Mouse (Mus musculus): ENCODE measurements around the gene Rsbn1l. TPM values are rescaled to one million over a fixed set of nuclear protein-coding genes. Genes with fewer than 3 reads are reported as not detected.
"Not testable (repeated sequence)": the region's sequence is repeated elsewhere in the genome, so short reads cannot be mapped to it uniquely, and the experiment has no call there.

The Rsbn1l gene
- total RNA-seq, 2 experiments from 2014 or later: 24.6 to 34.8 TPM

DNA sequence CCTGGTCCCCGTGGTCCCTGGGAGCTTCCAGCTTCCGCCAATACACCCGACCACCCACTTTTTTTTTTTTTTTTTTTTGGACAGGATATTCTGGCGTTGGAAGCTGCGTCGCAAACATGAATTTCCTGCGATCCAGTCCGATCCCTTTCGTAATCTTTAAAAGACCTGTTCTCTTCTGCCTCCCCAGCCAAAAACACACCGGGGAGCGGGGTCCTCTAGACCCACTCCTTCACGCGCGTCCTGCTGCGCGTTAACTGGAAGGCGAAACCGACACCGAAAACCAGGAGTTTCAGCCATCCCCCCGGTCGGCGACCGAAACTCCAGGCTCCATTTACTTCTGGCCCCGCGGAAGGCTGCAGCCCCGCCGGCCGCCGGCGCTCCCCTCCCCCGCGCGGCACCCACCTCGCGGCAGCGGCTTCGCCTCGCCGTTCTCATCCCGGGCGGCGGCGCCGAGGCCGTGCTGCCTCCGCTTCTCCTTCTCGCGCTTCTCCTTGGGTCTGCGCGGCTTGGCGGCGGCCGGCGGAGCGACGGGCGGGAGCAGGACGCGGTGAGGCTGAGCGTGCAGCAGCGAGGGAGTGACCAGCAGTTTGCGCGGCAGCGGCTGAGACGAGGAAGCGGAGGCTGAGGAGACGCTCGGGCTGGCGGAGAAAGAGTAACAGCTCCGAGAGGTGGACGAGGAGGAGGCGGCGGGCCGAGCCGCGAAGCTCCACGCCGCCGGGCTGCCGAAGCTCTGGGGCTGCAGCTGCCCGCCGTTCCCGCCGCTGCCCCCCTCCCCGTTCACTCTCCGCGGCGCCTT is 5.1 kb downstream of the Rsbn1l start:
- ATAC-seq (replicated peaks; ENCODE audit: poor library complexity, severe bottlenecking): peak; percentile 18

DNA sequence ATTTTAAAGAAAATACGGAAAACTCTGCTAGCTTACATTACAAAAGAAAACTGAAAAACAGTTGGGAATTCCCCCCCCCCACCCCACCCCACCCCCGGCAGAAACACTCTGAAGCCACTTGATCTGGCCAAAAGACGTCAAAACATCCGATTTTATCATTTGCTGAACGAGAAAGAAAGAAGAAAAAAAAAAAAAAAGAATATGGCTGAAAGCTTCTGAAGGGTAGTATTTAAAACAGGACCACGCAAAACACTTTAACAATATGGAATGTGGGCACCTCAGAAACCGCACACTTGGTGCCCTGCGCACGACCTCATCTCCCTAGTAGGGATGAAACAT is 5.7 kb downstream of the Rsbn1l start:
- peak; percentile 2 for ATAC-seq (replicated peaks; ENCODE audit: poor library complexity, severe bottlenecking)

DNA sequence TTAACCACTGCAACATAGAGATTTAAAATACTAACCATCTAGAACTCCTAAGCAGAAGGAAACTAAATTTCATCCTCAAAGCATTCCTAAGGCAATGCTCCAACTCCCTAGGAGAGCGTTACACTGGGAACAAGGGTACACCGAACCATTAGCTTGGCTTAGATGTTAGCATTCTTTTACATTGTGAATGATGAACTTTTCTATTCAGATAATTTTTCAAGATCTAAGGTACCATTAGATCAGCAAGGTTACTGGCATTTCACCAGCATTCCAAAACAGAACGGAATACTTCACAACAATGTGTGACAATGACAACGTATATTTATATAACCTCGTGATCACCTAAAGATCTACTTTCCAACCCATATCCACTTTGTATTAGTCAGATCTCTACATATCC is 6.1 kb downstream of the Rsbn1l start:
- no peak for ATAC-seq (replicated peaks; ENCODE audit: poor library complexity, severe bottlenecking)

DNA sequence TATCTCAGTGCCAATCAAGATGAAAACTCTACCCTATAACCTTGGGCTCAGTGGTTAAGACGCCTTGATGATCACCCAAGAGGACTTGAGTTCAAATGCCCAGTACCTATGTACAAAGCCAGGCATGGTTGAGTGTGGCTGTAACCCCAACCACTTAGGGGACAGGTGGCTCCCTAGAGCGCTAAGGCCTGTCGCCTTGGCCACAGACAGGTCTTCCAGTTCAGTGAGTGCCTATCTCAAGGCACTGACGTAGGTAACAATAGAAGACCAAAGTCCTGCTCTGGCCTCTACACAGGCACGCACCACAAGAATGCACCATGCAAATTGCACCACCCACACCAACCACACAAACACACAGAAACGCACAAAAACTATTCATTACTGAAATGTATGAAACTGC is 9.3 kb downstream of the Rsbn1l start:
- no peak for ATAC-seq (replicated peaks; ENCODE audit: poor library complexity, severe bottlenecking)

DNA sequence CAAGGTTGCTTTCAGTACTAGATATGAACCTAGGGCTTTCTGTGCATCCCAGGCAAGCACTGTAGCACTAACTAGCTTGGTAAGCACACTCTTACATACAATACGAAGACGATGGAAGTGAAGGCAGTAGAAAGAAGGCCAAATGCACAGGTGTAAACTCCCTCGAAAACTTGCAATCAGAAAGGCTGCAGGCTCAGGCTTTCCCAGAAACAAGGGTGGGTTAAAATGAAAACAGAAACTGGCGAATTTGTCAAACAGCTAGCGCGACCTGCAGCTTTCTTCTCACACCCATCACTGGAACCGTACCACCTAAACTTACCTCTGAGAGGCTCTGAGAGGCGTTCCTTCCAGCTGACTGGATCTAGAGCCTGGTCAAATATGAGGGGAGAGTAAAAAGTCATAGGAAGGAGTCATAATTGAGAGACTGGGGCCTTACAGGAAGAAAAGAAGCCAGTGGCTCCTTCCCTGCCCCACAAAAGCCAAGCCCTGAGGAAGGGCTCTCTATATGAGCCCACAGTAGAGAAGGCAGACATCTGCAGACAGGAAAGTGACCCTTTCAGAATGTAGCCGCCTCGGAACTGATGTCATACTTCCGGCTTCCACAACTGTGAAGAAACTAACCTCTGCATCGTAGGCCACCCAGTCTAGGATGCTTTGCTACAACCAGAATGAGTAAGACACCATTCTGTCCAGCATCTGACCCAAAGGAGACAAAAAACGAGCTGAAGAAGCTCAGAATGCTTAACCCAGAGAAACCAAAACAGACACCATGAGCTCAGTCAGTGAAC is 11.0 kb downstream of the Rsbn1l start:
- peak; percentile 70 for ATAC-seq (replicated peaks; ENCODE audit: poor library complexity, severe bottlenecking)

DNA sequence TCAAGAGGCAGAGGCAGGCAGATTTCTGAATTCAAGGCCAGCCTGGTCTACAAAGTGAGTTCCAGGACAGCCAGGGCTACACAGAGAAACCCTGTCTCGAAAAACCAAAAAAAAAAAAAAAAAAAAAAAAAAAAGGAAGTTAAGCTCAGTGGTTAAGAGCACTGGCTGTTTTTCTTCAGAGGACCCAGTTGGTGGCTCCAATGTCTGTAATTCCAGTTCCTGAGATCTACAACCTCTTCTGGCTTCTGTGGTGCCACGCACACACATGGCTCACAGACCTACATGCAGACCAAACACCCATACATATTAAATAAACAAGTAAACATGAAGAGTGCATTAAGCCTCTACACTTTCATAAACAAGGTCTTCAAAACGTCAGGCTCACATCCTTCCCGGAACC is 12.4 kb downstream of the Rsbn1l start:
- ATAC-seq (replicated peaks; ENCODE audit: poor library complexity, severe bottlenecking): not testable (repeated sequence)

DNA sequence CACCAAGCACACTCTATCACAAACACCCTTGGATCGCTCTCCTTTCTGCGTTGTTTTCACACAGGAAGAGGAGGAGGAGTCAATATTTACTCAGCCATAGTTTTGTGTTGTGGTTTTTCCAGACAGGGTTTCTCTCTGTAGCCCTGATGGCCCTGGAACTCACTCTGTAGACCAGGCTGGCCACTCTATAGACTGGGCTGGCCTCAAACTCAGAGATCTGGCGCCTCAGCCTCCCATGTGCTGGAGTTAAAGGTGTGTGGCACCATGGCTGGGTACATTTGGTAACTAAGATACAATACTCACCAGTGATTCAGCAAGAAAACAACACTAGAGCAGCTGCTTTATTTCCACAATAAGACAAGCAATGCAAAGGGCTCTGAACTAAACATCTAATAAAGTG is 13.7 kb downstream of the Rsbn1l start:
- ATAC-seq (replicated peaks; ENCODE audit: poor library complexity, severe bottlenecking): no peak

DNA sequence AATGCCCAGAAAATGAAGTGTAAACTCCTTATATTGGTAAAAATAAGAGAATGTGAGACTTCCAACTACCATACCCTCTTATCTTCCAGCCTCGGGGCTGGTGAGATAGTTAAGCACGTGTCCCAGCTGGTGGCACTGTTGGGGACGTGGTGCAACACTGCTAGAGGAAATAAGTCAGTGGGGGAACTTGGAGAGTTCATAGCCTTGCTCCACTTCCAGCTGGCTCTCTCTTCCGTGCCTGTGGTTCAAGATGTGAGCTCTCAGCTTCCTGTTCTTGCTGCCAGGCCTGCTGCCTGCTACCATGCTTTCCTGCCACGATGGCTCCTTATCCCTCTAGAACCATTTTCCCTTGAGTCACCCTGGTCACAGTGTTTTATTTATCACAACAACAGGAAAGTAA is 15.0 kb downstream of the Rsbn1l start:
- peak; percentile 83 for ATAC-seq (replicated peaks; ENCODE audit: poor library complexity, severe bottlenecking)

DNA sequence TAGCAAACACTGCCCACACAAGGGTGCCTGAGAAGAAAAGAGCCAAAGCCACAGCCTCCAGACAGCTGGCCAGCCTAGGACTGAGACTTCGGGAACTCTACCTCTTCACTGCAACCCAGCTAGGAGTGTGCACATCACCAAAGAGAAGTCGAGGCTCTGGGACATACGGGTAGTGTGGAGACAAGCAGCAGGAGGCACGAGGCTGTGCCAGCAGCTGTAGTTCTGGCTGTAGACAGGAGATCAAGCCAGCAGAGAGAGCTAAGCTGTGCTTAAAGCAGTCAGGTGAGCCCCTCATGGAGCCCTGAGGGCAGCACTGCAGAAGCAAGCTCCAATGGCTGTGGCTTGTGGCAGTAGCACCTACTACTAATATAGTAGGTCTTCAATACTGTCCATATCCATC is 15.5 kb downstream of the Rsbn1l start:
- ATAC-seq (replicated peaks; ENCODE audit: poor library complexity, severe bottlenecking): no peak

DNA sequence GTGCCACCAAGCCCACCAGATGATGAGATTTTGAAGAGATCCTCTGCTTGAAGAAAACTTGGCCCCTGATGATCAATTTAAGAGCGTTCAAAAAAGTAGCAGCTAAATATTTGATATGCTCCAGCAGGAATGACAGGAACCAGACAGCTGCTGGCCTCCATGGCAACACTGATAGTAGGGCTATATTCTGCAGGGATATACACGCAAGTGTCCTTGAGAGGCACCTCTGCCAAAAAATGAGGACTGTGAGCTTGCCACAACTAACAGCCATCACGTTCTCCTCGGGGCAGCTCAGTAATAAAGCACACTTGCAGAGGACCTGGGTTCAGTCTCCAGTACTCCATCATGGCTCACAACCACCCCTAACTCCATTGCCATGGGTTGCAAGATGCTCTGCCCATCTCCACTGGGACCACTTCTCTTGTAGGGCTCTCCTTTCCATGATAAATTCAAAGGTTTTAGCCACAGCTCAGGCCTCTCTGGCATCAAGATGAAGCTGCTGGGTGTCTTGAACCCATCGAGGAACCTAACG is 16.1 kb downstream of the Rsbn1l start:
- ATAC-seq (replicated peaks; ENCODE audit: poor library complexity, severe bottlenecking): no peak

DNA sequence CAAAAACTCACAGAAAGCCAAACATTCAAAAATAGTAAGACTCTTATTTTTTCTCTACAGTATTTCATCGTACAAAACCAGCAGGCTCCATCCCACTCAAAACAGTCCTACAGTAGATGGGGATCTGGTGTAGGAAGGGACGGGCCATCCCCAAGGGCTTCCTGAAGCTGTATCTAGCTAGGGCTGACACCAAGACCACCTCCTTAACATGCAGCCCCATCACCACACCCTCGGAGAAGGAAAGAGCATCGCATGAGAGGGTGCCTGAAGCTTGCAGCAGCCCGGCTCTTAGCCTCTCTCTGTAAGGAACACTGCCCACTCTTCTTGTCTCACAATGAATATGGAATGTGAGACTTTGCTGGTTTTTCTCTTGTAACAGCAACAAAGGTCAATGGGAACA is 17.7 kb downstream of the Rsbn1l start:
- no peak for ATAC-seq (replicated peaks; ENCODE audit: poor library complexity, severe bottlenecking)

DNA sequence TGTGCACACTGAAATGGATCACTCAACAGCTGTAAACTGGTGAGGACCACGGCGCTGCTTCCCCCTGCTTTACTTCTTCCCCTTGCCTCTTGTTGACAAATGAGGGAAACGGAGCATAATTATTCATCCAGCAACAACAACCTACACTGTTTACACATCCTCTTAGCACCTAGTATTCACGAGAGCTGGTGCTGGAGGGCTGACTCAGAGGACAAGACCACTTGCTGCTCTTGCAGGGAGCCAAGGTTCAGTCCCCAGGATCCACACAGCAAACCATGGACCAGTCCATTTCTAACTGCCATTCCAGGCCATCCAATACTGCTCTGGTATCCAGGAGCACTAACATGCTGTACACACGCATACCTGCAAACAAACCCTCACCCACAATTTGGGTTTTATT is 20.3 kb downstream of the Rsbn1l start:
- ATAC-seq (replicated peaks; ENCODE audit: poor library complexity, severe bottlenecking): peak; percentile 26

DNA sequence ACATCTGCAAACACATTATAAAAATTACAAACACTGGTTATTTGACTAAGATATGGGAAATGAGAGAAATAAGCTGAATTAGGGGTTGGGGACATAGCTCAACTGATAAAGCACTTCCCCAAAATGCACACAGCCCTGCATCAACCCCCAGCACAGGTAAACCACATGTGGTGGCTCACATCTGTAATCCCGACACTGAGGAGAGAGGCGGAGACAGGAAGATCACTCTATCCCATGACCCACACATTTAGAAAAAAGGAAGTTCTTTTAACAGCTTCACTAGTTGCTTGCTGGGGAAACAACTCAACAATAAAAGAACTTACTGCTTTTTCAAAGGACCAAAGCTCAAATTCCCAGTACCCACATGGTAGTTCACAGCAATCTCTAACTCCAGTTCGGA is 23.6 kb downstream of the Rsbn1l start:
- ATAC-seq (replicated peaks; ENCODE audit: poor library complexity, severe bottlenecking): peak; percentile 94

DNA sequence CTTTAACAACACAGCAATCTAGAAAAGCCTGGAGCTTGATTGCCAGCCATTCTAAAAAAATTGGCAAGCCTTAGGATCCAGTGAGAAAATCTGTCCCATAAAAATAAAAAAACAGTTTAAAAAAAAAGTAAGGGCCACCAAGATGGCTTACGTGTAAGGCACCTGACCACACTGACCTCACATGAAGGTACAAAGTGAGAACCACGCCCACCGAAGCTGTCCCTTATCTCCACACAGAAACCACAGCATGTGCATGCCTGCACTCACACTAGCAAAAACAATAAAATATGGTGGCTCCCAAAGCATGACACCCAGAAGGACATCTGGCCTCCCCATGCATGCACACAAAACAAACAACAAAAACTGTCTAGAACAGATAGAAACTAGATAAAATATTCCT is 24.9 kb downstream of the Rsbn1l start:
- no peak for ATAC-seq (replicated peaks; ENCODE audit: poor library complexity, severe bottlenecking)

DNA sequence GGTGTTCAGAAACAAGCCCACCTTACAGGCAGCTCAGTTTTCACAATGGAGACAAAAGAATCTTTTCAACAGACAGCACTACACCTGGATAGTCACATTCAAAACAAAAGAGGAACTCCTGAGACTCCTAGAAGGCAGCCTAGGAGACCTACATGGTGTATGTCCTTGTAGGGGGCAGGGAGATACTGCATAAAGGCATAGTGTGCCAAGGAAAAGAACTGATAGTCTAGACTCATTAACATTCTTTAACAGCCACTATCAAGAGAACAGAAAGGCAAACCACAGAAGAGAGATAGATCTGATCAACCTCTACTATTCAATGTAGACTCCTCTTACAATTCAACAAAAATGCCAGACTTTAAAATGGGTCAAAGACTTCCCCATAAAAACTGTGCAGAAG is 25.8 kb downstream of the Rsbn1l start:
- ATAC-seq (replicated peaks; ENCODE audit: poor library complexity, severe bottlenecking): 0 out of 2 replicates have a peak, but pooled peaks have one; percentile 25

DNA sequence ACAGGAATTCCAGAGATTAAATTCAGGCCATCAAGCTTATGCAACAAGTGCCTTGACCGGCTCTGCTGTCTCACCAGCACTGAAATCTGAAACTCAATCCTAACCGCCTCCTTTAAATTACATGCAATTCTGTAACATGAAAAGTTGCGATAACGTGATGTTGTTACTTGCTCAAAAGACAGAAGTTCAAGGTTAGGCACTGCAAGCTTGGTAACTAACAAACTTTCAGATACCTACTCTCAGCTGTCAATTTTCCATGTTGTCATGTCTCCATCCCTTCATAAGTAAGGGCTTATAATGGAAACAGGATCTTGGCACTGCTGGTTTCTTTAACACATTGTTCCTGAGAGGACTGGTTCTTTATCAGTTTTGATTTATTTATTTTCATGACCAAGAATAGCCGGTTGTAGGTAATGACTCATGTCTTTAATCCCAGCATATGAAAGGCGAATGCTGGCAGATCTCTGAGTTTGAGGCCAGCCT is 26.5 kb downstream of the Rsbn1l start:
- no peak for ATAC-seq (replicated peaks; ENCODE audit: poor library complexity, severe bottlenecking)

DNA sequence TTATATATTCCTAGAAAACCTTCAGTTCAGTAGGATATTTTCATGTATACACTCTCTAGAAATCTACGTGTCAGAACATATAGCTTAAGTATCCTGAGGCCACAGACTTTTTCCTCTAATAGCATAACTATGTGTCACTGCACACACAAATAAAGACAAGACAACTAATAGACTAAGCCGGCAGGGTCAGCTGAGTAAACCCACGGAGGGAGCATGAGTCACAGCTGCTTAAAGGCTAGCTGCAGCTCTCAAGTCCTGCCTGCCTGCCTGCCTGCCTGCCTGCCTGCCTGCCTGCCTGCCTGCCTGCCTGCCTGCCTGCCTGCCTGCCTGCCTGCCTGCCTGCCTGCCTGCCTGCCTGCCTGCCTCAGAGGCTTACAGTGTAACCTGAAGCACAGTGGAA is 30.7 kb downstream of the Rsbn1l start:
- ATAC-seq (replicated peaks; ENCODE audit: poor library complexity, severe bottlenecking): no peak

DNA sequence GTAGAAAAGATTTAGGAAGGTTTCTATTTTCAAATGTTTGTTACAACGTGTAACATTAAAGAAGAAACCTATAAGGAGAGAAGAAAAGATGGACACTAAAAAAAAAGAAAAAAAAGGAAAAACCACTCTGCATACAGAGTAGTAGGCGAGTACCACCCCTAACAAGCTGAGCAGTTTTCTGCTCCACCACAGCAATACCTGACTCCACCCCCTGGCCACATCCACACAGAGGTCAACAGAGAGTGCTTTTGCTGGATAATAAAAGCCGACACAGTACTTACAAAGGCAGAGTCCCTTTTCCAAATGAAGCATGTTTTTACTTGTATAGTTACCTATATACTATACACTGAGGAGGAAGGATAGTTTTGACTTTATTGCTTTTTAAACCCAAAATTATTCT is 31.6 kb downstream of the Rsbn1l start:
- ATAC-seq (replicated peaks; ENCODE audit: poor library complexity, severe bottlenecking): 0 out of 2 replicates have a peak, but pooled peaks have one; percentile 40

DNA sequence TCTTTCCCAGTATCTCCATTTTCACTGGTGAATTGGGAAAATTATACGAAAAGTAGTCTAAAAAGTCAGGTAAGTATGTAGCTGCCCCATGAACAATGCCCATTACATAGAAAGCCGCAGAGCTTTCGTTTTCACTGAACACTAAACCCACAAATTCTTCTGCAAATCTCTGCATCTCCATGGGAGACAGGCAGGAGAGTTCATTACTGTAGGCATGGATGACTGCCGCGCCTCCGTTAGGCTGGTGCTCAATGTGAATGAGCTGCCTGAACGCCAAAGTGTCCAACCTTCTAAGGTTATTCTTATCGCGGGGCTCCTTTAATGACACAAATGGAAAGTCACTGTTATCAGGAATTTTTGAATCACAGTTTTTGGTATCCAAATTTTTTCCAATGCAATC is 36.6 kb downstream of the Rsbn1l start:
- no peak for ATAC-seq (replicated peaks; ENCODE audit: poor library complexity, severe bottlenecking)

DNA sequence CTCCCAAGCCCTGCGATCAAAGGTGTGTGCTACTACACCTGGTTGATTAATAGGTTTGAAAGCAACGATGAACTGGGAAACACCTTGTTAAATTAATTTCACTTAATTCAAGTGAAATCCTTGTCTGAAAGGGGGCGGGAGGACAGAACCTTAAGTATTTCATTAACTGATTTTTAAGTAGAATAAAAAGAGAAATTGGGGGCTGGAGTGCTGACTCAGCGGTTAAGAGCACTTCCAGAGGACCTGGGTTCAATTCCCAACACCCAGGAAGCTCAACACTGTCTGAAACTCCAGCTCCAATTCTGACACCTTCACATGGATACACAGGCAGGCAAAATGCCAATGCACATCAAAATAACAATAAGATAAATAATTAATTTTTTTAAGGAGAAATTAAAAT is 37.2 kb downstream of the Rsbn1l start:
- no peak for ATAC-seq (replicated peaks; ENCODE audit: poor library complexity, severe bottlenecking)

Measured in granulocyte monocyte progenitor cell, adult 5-6 weeks (primary cell).